Mouse (Mus musculus): ENCODE measurements around the gene Zfp362.

DNA sequence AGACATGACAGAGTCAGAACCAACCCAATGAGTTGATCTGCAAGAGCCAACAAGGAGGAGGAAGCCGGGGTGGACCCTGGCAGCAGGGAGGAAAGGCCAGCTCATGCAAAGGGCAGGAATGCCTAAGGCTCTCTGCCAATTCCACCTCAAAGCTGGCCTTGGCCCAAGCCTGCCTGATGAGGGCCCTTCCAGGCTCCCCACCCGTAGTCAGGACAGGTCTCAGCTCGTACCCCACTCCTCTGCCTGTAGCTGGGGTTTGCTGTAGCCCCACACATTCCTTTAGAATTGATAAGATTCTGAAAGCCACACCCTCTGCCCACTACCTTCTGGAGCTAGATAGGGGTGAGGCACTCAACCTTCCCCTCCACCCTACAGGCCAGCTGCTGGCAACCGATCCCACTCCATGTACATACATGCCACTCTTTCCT lies 49.8 kb upstream of the Zfp362 start:
- TF ChIP-seq CTCF (IDR thresholded peaks at IDR 0.05; ENCODE audit: control insufficient read depth, insufficient read depth, insufficient read length) (no peak), USF1 (IDR thresholded peaks at IDR 0.05; ENCODE audit: low read depth) (no peak), MAX (IDR thresholded peaks at IDR 0.05) (no peak), MYOG (IDR thresholded peaks at IDR 0.05; ENCODE audit: control insufficient read depth, extremely low read depth, insufficient read length) (no peak), FOSL1 (IDR thresholded peaks at IDR 0.05; ENCODE audit: insufficient read depth, low read length, poor library complexity, severe bottlenecking) (no peak), CEBPB (IDR thresholded peaks at IDR 0.05; ENCODE audit: low read depth) (no peak)

Data from C2C12 (cell line).